Mouse (Mus musculus) limb, embryonic 14.5 days (tissue): ENCODE measurements at regions not wholly inside any gene's neighbourhood (a gene's known extent, or its start where the extent isn't known, plus 50 kb on each side); places are given as distances from the start of the nearest gene placed in this dataset.

ENCODE experiments used
- ATAC-seq: fragments of 200-750 bp; cut with Nextera tagmentation; 2 replicates; pipeline ENCODE4 v1.8.0; 2017; ENCODE audit warnings: low read depth, moderate number of reproducible peaks, moderate TSS enrichment; ENCODE audit not compliant: low FRiP score
- DNase-seq: peaks from one replicate; pipeline ENCODE4 v3.0.0-alpha.2; 2015; ENCODE audit warnings: low spot score
- H3K27ac ChIP-seq: fragments of 300-500 bp; sonication (generic); replicated peaks from 2 replicates; pipeline ENCODE4 v1.5.1; 2014; ENCODE audit warnings: low read depth, mild to moderate bottlenecking, low read length, moderate library complexity, mixed read lengths
- H3K27me3 ChIP-seq: fragments of 300-500 bp; sonication (generic); 2 replicates; pipeline ENCODE4 v1.6.1; 2014; ENCODE audit warnings: low read length, mixed read lengths; ENCODE audit not compliant: control insufficient read depth, insufficient read depth
- H3K36me3 ChIP-seq: fragments of 300-500 bp; sonication (generic); 2 replicates; pipeline ENCODE4 v1.6.1; 2014; ENCODE audit warnings: mild to moderate bottlenecking, low read length, moderate library complexity, mixed read lengths; ENCODE audit not compliant: control insufficient read depth, insufficient read depth
- H3K4me1 ChIP-seq: fragments of 300-500 bp; sonication (generic); 2 replicates; pipeline ENCODE4 v1.6.1; 2014; ENCODE audit warnings: antibody characterized with exemption, low read length, mixed read lengths; ENCODE audit not compliant: control insufficient read depth, insufficient read depth
- H3K4me2 ChIP-seq: fragments of 300-500 bp; sonication (generic); replicated peaks from 2 replicates; pipeline ENCODE4 v1.6.1; 2014; ENCODE audit warnings: low read depth, mild to moderate bottlenecking, low read length, moderate library complexity; ENCODE audit not compliant: severe bottlenecking
- H3K4me3 ChIP-seq: fragments of 300-500 bp; sonication (generic); replicated peaks from 2 replicates; pipeline ENCODE4 v1.5.1; 2014; ENCODE audit warnings: low read length
- H3K9ac ChIP-seq: fragments of 300-500 bp; sonication (generic); 2 replicates; pipeline ENCODE4 v1.6.1; 2014; ENCODE audit warnings: mild to moderate bottlenecking, low read depth, low read length, moderate library complexity; ENCODE audit not compliant: severe bottlenecking
- H3K9me3 ChIP-seq: fragments of 300-500 bp; sonication (generic); 2 replicates; pipeline ENCODE4 v1.6.1; 2016; ENCODE audit warnings: low read length; ENCODE audit not compliant: control insufficient read depth
- POLR2A ChIP-seq: fragments of 200-500 bp; IDR thresholded peaks from 2 replicates; pipeline ENCODE4 v1.8.0; 2012; ENCODE audit warnings: inconsistent platforms, mild to moderate bottlenecking, moderate library complexity, borderline replicate concordance; ENCODE audit not compliant: insufficient read depth, insufficient read length; ENCODE audit errors: extremely low read depth
- WGBS: fragments of 180-500 bp; shearing (Covaris S2); extraction: QIAGEN DNeasy Blood & Tissue Kit; methylation state at CpG from one replicate; pipeline ENCODE4 v1.1.7; 2014; 5-methylcytosine and 5-hydroxymethylcytosine counted together

DNA sequence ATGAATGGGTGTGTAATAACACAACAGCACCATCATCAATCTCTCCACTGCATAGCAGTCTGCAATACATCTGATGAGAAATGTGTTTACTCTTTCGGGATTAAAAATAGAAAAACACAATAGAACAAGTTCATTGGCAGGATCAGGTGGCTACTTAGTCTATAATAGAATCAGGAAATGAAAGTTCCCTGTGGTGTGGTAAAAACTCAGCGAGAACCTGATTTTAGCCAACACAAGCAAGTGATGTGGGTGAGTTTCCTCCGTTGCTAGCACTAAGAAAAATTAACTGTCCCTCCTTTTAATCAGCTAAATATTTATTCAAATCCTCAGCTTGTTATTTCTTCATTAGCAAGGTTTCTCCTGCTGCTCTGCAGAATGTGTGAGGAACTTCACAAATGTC lies 245.9 kb downstream of the Car8 start:
- no peak for DNase-seq
- Histone ChIP-seq H3K9ac (no peak overlapping the region), H3K4me2 (no peak overlapping the region), H3K4me1 (no peaks in the 10 kb centered on the region), H3K27ac (no peak overlapping the region), H3K27me3 (no peaks in the 10 kb centered on the region), H3K9me3 (no peaks in the 10 kb centered on the region), H3K36me3 (no peaks in the 10 kb centered on the region), H3K4me3 (no peak overlapping the region)
- WGBS: 59% methylated on average over 3 of the region's 3 CpGs
- no peak for ATAC-seq
- no peak for TF ChIP-seq POLR2A

DNA sequence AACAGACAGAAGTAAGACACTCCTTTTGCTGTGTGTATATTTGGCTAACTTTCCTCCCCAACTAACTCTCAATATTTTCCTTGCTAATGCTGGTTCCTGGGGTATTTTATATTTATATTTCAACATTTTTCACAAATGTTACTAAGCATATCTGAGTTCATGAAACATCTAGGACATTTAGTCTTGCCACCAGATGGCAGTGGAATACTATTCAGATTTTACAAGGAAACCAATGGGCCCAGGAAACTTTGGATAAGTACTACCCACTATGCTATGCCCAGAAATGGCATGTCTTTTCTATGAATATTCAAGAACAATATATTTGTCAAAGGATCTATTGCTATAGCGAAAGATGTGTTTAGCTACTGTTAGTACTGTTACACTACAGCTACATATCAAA lies 251.1 kb downstream of the Car8 start:
- no peaks in the 10 kb centered on the region for H3K36me3 ChIP-seq
- 84% methylated on average over 1 of the region's 1 CpGs for WGBS
- no peak overlapping the region for H3K9ac ChIP-seq
- no peak for DNase-seq
- H3K4me3 ChIP-seq: no peak overlapping the region
- ATAC-seq: no peak
- no peak overlapping the region for H3K27ac ChIP-seq
- TF ChIP-seq POLR2A: no peak
- H3K4me2 ChIP-seq: no peak overlapping the region
- no peaks in the 10 kb centered on the region for H3K9me3 ChIP-seq
- H3K27me3 ChIP-seq: no peaks in the 10 kb centered on the region
- H3K4me1 ChIP-seq: no peaks in the 10 kb centered on the region

- no peaks in the 10 kb centered on the region for H3K4me1 ChIP-seq
- TF ChIP-seq POLR2A: no peak
- H3K36me3 ChIP-seq: no peaks in the 10 kb centered on the region
- no peaks in the 10 kb centered on the region for H3K9me3 ChIP-seq
- no peak overlapping the region for H3K9ac ChIP-seq
- H3K4me3 ChIP-seq: no peak overlapping the region
- H3K27ac ChIP-seq: no peak overlapping the region
- H3K4me2 ChIP-seq: no peak overlapping the region
- no peaks in the 10 kb centered on the region for H3K27me3 ChIP-seq
- WGBS: 62% methylated on average over 3 of the region's 3 CpGs
- no peak for DNase-seq
- no peak for ATAC-seq
Observed at GRCm38 (mm10) chr4:7987346-7987745, 251.5 kb downstream of the Car8 start.

DNA sequence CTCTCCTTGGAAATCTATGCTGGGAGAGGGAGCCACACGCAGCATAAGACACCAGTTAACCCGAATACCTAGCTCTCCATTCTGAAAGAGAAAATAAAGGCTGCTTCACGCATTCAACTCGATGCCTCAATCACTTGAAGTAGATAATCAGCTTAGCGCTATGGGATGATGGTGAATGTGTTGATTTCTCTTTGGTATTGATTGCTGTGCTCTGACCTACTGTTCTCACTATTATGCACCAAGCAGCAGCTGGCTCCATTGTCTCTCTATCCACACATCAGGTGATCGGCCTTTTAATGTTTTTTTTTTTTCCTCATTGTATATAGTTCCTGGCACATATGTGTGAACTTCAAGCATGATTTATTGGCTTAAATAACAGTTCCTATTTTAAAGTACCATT lies 254.0 kb downstream of the Car8 start:
- Histone ChIP-seq H3K9me3 (no peaks in the 10 kb centered on the region), H3K4me2 (no peak overlapping the region), H3K27me3 (no peaks in the 10 kb centered on the region), H3K4me1 (no peaks in the 10 kb centered on the region), H3K27ac (no peak overlapping the region), H3K36me3 (no peaks in the 10 kb centered on the region), H3K4me3 (no peak overlapping the region), H3K9ac (no peak overlapping the region)
- WGBS: 86% methylated on average over 6 of the region's 6 CpGs
- TF ChIP-seq POLR2A: no peak
- ATAC-seq (no peak), DNase-seq (no peak)

DNA sequence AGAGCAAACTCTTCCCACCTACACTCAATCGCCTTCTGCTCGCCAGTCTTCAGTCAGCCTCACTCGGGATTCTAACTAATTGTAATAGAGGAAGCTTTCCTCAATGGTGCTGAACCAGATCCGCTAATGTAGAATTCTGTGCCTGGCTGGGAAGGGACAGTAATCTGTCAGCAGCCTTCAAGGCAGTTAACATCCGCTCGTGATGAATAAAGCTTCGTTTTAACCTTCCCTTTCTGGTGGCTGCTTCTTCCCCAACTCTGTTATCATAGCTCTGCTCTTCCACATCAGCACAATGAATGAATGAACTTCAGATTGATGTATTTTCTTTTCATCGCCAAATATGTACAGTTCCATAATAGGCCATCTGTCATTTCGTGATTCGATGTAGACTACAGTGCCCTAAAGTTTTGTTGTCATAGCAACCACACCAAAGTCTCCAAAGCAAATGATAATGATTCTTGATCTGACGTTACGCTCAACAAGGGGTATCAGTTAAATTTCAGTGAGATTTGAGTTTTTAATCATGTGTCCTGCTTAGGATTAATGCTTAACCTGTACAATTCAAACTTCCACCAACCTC lies 259.0 kb downstream of the Car8 start:
- DNase-seq (no peak), ATAC-seq (no peak)
- WGBS: 86% methylated on average over 12 of the region's 12 CpGs
- Histone ChIP-seq H3K36me3 (no peaks in the 10 kb centered on the region), H3K9ac (no peak overlapping the region), H3K27ac (no peak overlapping the region), H3K27me3 (no peaks in the 10 kb centered on the region), H3K9me3 (no peaks in the 10 kb centered on the region), H3K4me2 (no peak overlapping the region), H3K4me1 (0 out of 2 replicates have a peak, but pooled peaks cover 4% of the 10 kb centered on the region), H3K4me3 (no peak overlapping the region)
- no peak for TF ChIP-seq POLR2A
